Mouse (Mus musculus) neutrophil, adult 59 days (primary cell): ENCODE measurements around the gene Rtkn2. TPM values are rescaled to one million over a fixed set of nuclear protein-coding genes. Genes with fewer than 3 reads are reported as not detected.

Experiments used
- total RNA-seq, 2 experiments: library from RNA; stranded (reverse); gene quantifications; 1 replicate in 1 of 2; 2 replicates in 1 of 2; pipeline ENCODE4 v1.2.4; 2023

Gene Rtkn2
- 1 to 10 TPM; 6.0 to 6.1 TPM for total RNA-seq

DNA sequence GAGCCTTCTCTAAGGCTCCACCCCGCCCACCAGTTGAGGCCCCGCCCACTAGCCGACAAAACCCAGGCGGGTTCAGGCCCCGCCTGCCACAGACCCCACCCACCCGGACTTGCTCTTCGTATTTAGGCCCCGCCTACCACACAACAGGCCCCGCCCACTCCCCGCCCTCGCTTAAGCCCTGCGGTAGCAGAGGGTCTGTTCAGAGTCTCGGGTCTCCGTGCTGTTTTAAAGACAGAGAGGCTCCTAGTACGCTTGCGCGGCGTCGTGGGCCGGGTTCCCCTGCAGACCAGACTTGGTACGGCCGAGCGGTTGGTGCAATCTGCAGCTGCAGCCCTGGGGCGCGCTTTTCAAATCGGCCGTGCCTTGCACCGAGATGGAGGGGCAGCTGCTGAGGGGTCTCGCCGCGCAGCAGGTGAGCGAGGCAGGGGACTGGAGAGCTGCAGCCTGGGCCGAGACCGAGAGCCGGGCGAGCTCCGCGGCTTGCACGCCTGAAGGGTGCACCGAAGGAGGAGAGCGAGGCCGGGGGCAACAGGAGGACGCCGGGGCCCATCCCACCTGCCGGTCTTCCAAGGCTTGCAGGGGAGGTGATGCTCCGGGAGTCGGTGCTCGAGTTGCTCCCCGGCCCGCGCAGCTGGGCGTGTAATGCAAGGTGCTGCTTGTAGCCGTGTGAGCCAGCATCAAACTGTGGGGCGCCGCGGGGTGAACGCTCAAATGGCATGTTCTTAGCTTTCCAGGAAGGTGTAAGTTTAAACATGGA is at the start of gene Rtkn2:
Rtkn2 (plus strand) TSS at position 170 of the 757 bp plus-strand sequence.

Other genes starting within 250 kb of the Rtkn2 start
- not detected for gene Zfp365, start 66.9 kb upstream of the Rtkn2 start, total RNA-seq